Mouse (Mus musculus): Measurements from ENCODE around the gene D16Ertd472e. TPM values are rescaled to one million over a fixed set of nuclear protein-coding genes. Genes with fewer than 3 reads are reported as not detected.

Gene D16Ertd472e
- total RNA-seq, 1 experiment = 23.7 TPM

GRCm38 (mm10) chr16:78575852-78576477, 543 bp downstream of the D16Ertd472e start:
- in situ Hi-C loops (cut with MboI; ENCODE audit: low sequenced_read_pairs in 2 of 2, unreplicated experiment in 2 of 2) = no loop called here
- Histone ChIP-seq H3K9me3 (ENCODE audit: control insufficient read depth, insufficient read depth, low read depth, low read length) (no peaks in the 10 kb centered on the region), H3K36me3 (ENCODE audit: control insufficient read depth, insufficient read depth, low read length, poor library complexity, severe bottlenecking) (no peaks in the 10 kb centered on the region; the same call in 1 of the 2 replicates), H3K9ac (ENCODE audit: insufficient read depth, low read depth, low read length, poor library complexity, severe bottlenecking) (peak overlapping the region; percentile 94), H3K4me1 (ENCODE audit: control insufficient read depth in 2 of 2, insufficient read depth in 2 of 2, low read length in 2 of 2, poor library complexity in 1 of 2) (no peaks in the 10 kb centered on the region; a peak in 1 of 4 replicates), H3K4me3 (ENCODE audit: insufficient read depth in 1 of 2, low read depth in 1 of 2, low read length in 2 of 2, poor library complexity in 1 of 2, severe bottlenecking in 1 of 2) (peak overlapping the region; percentile 85 to 94), H3K27ac (ENCODE audit: insufficient read depth, low read depth, low read length, poor library complexity, severe bottlenecking) (no peak overlapping the region)
- TF ChIP-seq HCFC1 (IDR thresholded peaks at IDR 0.05; ENCODE audit: borderline replicate concordance, insufficient read depth, low read length) (no peak), ZC3H11A (IDR thresholded peaks at IDR 0.05; ENCODE audit: borderline replicate concordance, low read depth, low read length) (no peak), CHD2 (IDR thresholded peaks at IDR 0.05; ENCODE audit: low read depth, low read length) (no peak)
- DNase-seq (ENCODE audit: low read depth, low spot score) = no peak

GRCm38 (mm10) chr16:78575190-78575851, 1.2 kb downstream of the D16Ertd472e start:
- peak overlapping the region; percentile 85 to 94 for H3K4me3 ChIP-seq (ENCODE audit: insufficient read depth in 1 of 2, low read depth in 1 of 2, low read length in 2 of 2, poor library complexity in 1 of 2, severe bottlenecking in 1 of 2)

GRCm38 (mm10) chr16:78574241-78574640, 2.3 kb downstream of the D16Ertd472e start:
- Histone ChIP-seq H3K4me1 (ENCODE audit: control insufficient read depth in 2 of 2, insufficient read depth in 2 of 2, low read length in 2 of 2, poor library complexity in 1 of 2) (no peaks in the 10 kb centered on the region; a peak in 1 of 4 replicates), H3K9ac (ENCODE audit: insufficient read depth, low read depth, low read length, poor library complexity, severe bottlenecking) (no peak overlapping the region), H3K9me3 (ENCODE audit: control insufficient read depth, insufficient read depth, low read depth, low read length) (no peaks in the 10 kb centered on the region), H3K4me3 (ENCODE audit: insufficient read depth in 1 of 2, low read depth in 1 of 2, low read length in 2 of 2, poor library complexity in 1 of 2, severe bottlenecking in 1 of 2) (no peak overlapping the region), H3K36me3 (ENCODE audit: control insufficient read depth, insufficient read depth, low read length, poor library complexity, severe bottlenecking) (no peaks in the 10 kb centered on the region; the same call in 1 of the 2 replicates), H3K27ac (ENCODE audit: insufficient read depth, low read depth, low read length, poor library complexity, severe bottlenecking) (no peak overlapping the region)
- in situ Hi-C loops (cut with MboI; ENCODE audit: low sequenced_read_pairs in 2 of 2, unreplicated experiment in 2 of 2) = no loop called here
- DNase-seq (ENCODE audit: low read depth, low spot score) = no peak
- TF ChIP-seq ZC3H11A (IDR thresholded peaks at IDR 0.05; ENCODE audit: borderline replicate concordance, low read depth, low read length) (no peak), MAFK (IDR thresholded peaks at IDR 0.05; ENCODE audit: insufficient read depth, low read depth, low read length) (no peak), HCFC1 (IDR thresholded peaks at IDR 0.05; ENCODE audit: borderline replicate concordance, insufficient read depth, low read length) (no peak), ZNF384 (IDR thresholded peaks at IDR 0.05; ENCODE audit: low read depth, low read length) (no peak), CHD2 (IDR thresholded peaks at IDR 0.05; ENCODE audit: low read depth, low read length) (no peak)

More at GRCm38 (mm10) chr16:78575190-78575851, 1.2 kb downstream of the D16Ertd472e start:
- Histone ChIP-seq H3K36me3 (ENCODE audit: control insufficient read depth, insufficient read depth, low read length, poor library complexity, severe bottlenecking) (no peaks in the 10 kb centered on the region; the same call in 1 of the 2 replicates), H3K9ac (ENCODE audit: insufficient read depth, low read depth, low read length, poor library complexity, severe bottlenecking) (peak overlapping the region; percentile 94; the same call in 1 of the 2 replicates), H3K9me3 (ENCODE audit: control insufficient read depth, insufficient read depth, low read depth, low read length) (no peaks in the 10 kb centered on the region), H3K27ac (ENCODE audit: insufficient read depth, low read depth, low read length, poor library complexity, severe bottlenecking) (no peak overlapping the region), H3K4me1 (ENCODE audit: control insufficient read depth in 2 of 2, insufficient read depth in 2 of 2, low read length in 2 of 2, poor library complexity in 1 of 2) (no peaks in the 10 kb centered on the region; a peak in 1 of 4 replicates)
- no peak for DNase-seq (ENCODE audit: low read depth, low spot score)
- in situ Hi-C loops (cut with MboI; ENCODE audit: low sequenced_read_pairs in 2 of 2, unreplicated experiment in 2 of 2) = no loop called here
- TF ChIP-seq CHD2 (IDR thresholded peaks at IDR 0.05; ENCODE audit: low read depth, low read length) = no peak
- no peak for TF ChIP-seq MAFK (IDR thresholded peaks at IDR 0.05; ENCODE audit: insufficient read depth, low read depth, low read length)
- no peak for TF ChIP-seq ZC3H11A (IDR thresholded peaks at IDR 0.05; ENCODE audit: borderline replicate concordance, low read depth, low read length)
- TF ChIP-seq HCFC1 (IDR thresholded peaks at IDR 0.05; ENCODE audit: borderline replicate concordance, insufficient read depth, low read length) = no peak
- TF ChIP-seq ZNF384 (IDR thresholded peaks at IDR 0.05; ENCODE audit: low read depth, low read length) = no peak

- H3K9ac ChIP-seq (ENCODE audit: insufficient read depth, low read depth, low read length, poor library complexity, severe bottlenecking) = no peak overlapping the region
- H3K27ac ChIP-seq (ENCODE audit: insufficient read depth, low read depth, low read length, poor library complexity, severe bottlenecking) = no peak overlapping the region
- no peak for DNase-seq (ENCODE audit: low read depth, low spot score)
- H3K4me3 ChIP-seq (ENCODE audit: insufficient read depth in 1 of 2, low read depth in 1 of 2, low read length in 2 of 2, poor library complexity in 1 of 2, severe bottlenecking in 1 of 2) = no peak overlapping the region
- H3K4me1 ChIP-seq (ENCODE audit: control insufficient read depth in 2 of 2, insufficient read depth in 2 of 2, low read length in 2 of 2, poor library complexity in 1 of 2) = no peaks in the 10 kb centered on the region; a peak in 1 of 4 replicates
- no peaks in the 10 kb centered on the region; the same call in 1 of the 2 replicates for H3K36me3 ChIP-seq (ENCODE audit: control insufficient read depth, insufficient read depth, low read length, poor library complexity, severe bottlenecking)
- no peaks in the 10 kb centered on the region for H3K9me3 ChIP-seq (ENCODE audit: control insufficient read depth, insufficient read depth, low read depth, low read length)
- no peak for TF ChIP-seq ZC3H11A (IDR thresholded peaks at IDR 0.05; ENCODE audit: borderline replicate concordance, low read depth, low read length)
- no peak for TF ChIP-seq ZNF384 (IDR thresholded peaks at IDR 0.05; ENCODE audit: low read depth, low read length)
- TF ChIP-seq HCFC1 (IDR thresholded peaks at IDR 0.05; ENCODE audit: borderline replicate concordance, insufficient read depth, low read length) = no peak
- no peak for TF ChIP-seq MAFK (IDR thresholded peaks at IDR 0.05; ENCODE audit: insufficient read depth, low read depth, low read length)
- no peak for TF ChIP-seq CHD2 (IDR thresholded peaks at IDR 0.05; ENCODE audit: low read depth, low read length)
- in situ Hi-C loops (cut with MboI; ENCODE audit: low sequenced_read_pairs in 2 of 2, unreplicated experiment in 2 of 2) = no loop called here
Measured at GRCm38 (mm10) chr16:78573016-78573415, 3.5 kb downstream of the D16Ertd472e start.
